Mouse (Mus musculus) testis, adult 2 months (tissue): ENCODE results near the gene Mast3.

ENCODE experiments used
- CTCF ChIP-seq: fragments of 200-500 bp; IDR thresholded peaks from 2 replicates; pipeline ENCODE4 v1.5.1; 2012; ENCODE audit warnings: low read depth, mild to moderate bottlenecking, inconsistent platforms, low read length, moderate library complexity; ENCODE audit not compliant: control insufficient read depth, insufficient read depth, insufficient replicate concordance
- POLR2A ChIP-seq: fragments of 200-500 bp; IDR thresholded peaks from 2 replicates; pipeline ENCODE4 v1.6.1; 2012; ENCODE audit warnings: low read depth, mild to moderate bottlenecking, inconsistent platforms, low read length, moderate library complexity; ENCODE audit not compliant: control insufficient read depth

DNA sequence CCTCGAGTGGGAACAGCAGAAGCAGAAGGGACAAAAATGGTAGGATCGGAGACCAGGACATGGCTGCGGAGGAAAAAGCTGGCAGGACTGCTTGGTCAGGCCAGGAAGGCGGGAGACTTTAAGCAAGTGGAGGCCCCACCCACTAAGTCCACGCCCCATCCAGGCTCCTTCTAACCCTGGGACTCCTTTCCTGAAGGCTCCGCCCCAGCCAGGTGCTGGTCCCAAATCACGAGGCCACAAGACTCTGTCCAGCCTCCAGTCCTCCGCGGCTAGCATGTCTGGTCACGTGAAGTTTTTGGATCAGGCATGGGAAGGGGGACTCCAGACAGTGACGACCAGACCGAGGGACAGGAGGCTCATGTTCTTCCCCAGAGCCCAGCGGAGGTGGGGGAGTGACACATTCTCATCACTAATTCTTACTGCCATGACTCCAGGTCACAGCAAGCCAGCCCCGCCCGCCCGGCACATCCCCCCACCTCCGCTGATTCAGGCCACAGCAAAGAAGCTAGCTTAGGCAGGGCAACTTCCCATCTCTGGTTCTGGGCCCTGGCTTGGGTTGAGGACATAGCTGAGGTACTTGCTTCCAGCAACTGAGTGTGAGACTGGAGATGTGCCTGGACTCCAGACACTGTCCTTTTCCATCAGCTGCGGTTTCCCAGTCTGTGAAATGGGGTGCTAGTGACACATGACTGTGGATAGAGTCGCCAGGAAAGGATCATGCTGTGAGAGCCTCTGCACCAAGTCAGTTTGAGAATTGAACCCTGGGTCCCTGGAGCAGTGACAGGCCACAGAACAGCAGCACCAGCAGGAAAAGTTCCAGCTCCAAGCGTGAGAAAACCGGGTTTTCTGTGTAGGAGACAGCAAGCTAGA is 38.0 kb downstream of the Mast3 start:
- TF ChIP-seq CTCF, result no peak
- TF ChIP-seq POLR2A, result 0 out of 2 replicates have a peak, but pooled peaks have one; percentile 35
